In genomic region chr8:26501196-26501813, GRCm38 (mm10) we compare ENCODE assay signal across 24 mouse cellular contexts.
DNase-seq lines count a peak whose midpoint lies in the region; ATAC-seq and TF ChIP-seq lines count a peak whose summit lies in the region.
"Had no signal": no experiment of that assay in that cellular context is flagged by ENCODE, and none has a peak within 500 bp of the region (broad histone marks: within the 10 kb centered on the region; RNA-seq: fewer than 3 reads in every experiment).

No protein-coding gene starts in this region.

- no peak for ATAC-seq in forebrain, embryonic 13.5 days
- ATAC-seq in heart, embryonic 14.5 days (ENCODE audit: insufficient number of reproducible peaks, insufficient read depth, low FRiP score, low read depth), result no peak
- no peak for ATAC-seq in limb, embryonic 11.5 days (ENCODE audit: insufficient number of reproducible peaks, low FRiP score, low TSS enrichment, low read depth)
- ATAC-seq in stomach, postnatal 0 days (ENCODE audit: low FRiP score, low TSS enrichment), result no peak
- ATAC-seq: activated CD4-positive, CD25-positive, alpha-beta regulatory T cell, adult 4 months; forebrain, embryonic 14.5 days; forebrain, postnatal 0 days had no signal

- H3K27me3 ChIP-seq in forebrain, embryonic 10.5 days (ENCODE audit: poor library complexity, severe bottlenecking), result no peaks in the 10 kb centered on the region
- H3K27me3 ChIP-seq in forebrain, embryonic 13.5 days, result no peaks in the 10 kb centered on the region
- H3K27me3 ChIP-seq in heart, embryonic 14.5 days (ENCODE audit: control insufficient read depth, insufficient read depth, low read length), result no peaks in the 10 kb centered on the region
- no peaks in the 10 kb centered on the region for H3K27me3 ChIP-seq in limb, embryonic 11.5 days (ENCODE audit: control insufficient read depth, insufficient read depth, low read length)
- peaks cover 55% of the 10 kb centered on the region for H3K27me3 ChIP-seq in limb, embryonic 10.5 days (ENCODE audit: low read depth, poor library complexity, severe bottlenecking)
- H3K27me3 ChIP-seq in stomach, postnatal 0 days (ENCODE audit: control insufficient read depth, insufficient read depth, low read length), result no peaks in the 10 kb centered on the region
- H3K27me3 ChIP-seq: embryonic facial prominence, embryonic 13.5 days; hindbrain, embryonic 12.5 days; hindbrain, embryonic 15.5 days had no signal

- no peak overlapping the region for H3K4me3 ChIP-seq in forebrain, embryonic 10.5 days
- no peak overlapping the region for H3K4me3 ChIP-seq in forebrain, embryonic 13.5 days
- no peak overlapping the region for H3K4me3 ChIP-seq in heart, embryonic 14.5 days (ENCODE audit: control insufficient read depth in 1 of 2, insufficient read depth in 1 of 2, low read depth in 1 of 2, low read length in 2 of 2)
- no peak overlapping the region for H3K4me3 ChIP-seq in limb, embryonic 11.5 days (ENCODE audit: low read depth, low read length)
- H3K4me3 ChIP-seq in limb, embryonic 10.5 days, result no peak overlapping the region
- no peak overlapping the region for H3K4me3 ChIP-seq in stomach, postnatal 0 days (ENCODE audit: low read depth, low read length)
- H3K4me3 ChIP-seq: embryonic facial prominence, embryonic 10.5 days; embryonic facial prominence, embryonic 13.5 days; erythroblast, embryonic 14.5 days; gastrocnemius, adult 2 months; heart, adult 2 months; hindbrain, embryonic 12.5 days; hindbrain, embryonic 15.5 days had no signal

- H3K36me3 ChIP-seq in forebrain, embryonic 10.5 days (replicated peaks), result no peaks in the 10 kb centered on the region
- H3K36me3 ChIP-seq in forebrain, embryonic 13.5 days (ENCODE audit: poor library complexity, severe bottlenecking), result no peaks in the 10 kb centered on the region
- no peaks in the 10 kb centered on the region for H3K36me3 ChIP-seq in heart, embryonic 14.5 days (ENCODE audit: control insufficient read depth, insufficient read depth, low read length)
- H3K36me3 ChIP-seq in limb, embryonic 11.5 days (ENCODE audit: control insufficient read depth, insufficient read depth, low read length), result no peaks in the 10 kb centered on the region
- H3K36me3 ChIP-seq in limb, embryonic 10.5 days, result no peaks in the 10 kb centered on the region
- no peaks in the 10 kb centered on the region for H3K36me3 ChIP-seq in stomach, postnatal 0 days (ENCODE audit: control insufficient read depth, insufficient read depth, low read length)
- H3K36me3 ChIP-seq: embryonic facial prominence, embryonic 10.5 days; embryonic facial prominence, embryonic 13.5 days; hindbrain, embryonic 12.5 days; hindbrain, embryonic 15.5 days had no signal

- peak; percentile 10 for DNase-seq in forebrain, embryonic 10.5 days (ENCODE audit: extremely low spot score, low spot score)
- no peak for DNase-seq in heart, adult 11 months
- DNase-seq in limb, embryonic 11.5 days (ENCODE audit: low spot score), result peak; percentile 20
- DNase-seq in limb, embryonic 10.5 days (ENCODE audit: low spot score), result no peak
- DNase-seq in stomach, postnatal 0 days (ENCODE audit: low spot score), result peak; percentile 5
- DNase-seq: adrenal gland, adult 8-10 months; adrenal gland, postnatal 25 days; cerebellum, adult 11-12 months; cerebellum, adult 8-10 months; cerebellum, postnatal 36 days; forebrain, postnatal 0 days; gastrocnemius, adult 2 months; gastrocnemius, postnatal 14 days; heart, adult 2 months had no signal

- TF ChIP-seq EP300 in stomach, postnatal 0 days (optimal IDR thresholded peaks at IDR 0.05), result no peak

- no peak for TF ChIP-seq CTCF in stomach, postnatal 0 days (IDR thresholded peaks at IDR 0.05; ENCODE audit: low read depth)

- H3K4me2 ChIP-seq in forebrain, embryonic 13.5 days, result no peak overlapping the region
- H3K4me2 ChIP-seq in heart, embryonic 14.5 days (ENCODE audit: low read length), result no peak overlapping the region
- H3K4me2 ChIP-seq in limb, embryonic 11.5 days (ENCODE audit: low read depth, severe bottlenecking), result no peak overlapping the region
- no peak overlapping the region for H3K4me2 ChIP-seq in stomach, postnatal 0 days (replicated peaks; ENCODE audit: low read depth)
- H3K4me2 ChIP-seq: embryonic facial prominence, embryonic 13.5 days; heart, embryonic 11.5 days; hindbrain, embryonic 12.5 days; hindbrain, embryonic 15.5 days had no signal

- WGBS in forebrain, embryonic 10.5 days, result 89% methylated on average over 9 of the region's 9 CpGs
- WGBS in forebrain, embryonic 13.5 days, result 91% methylated on average over 9 of the region's 9 CpGs
- WGBS in heart, embryonic 14.5 days, result 69% methylated on average over 9 of the region's 9 CpGs
- WGBS in limb, embryonic 11.5 days, result 65% methylated on average over 9 of the region's 9 CpGs
- 64% methylated on average over 9 of the region's 9 CpGs for WGBS in limb, embryonic 10.5 days
- WGBS in stomach, postnatal 0 days, result 55% methylated on average over 9 of the region's 9 CpGs

- peaks cover 20% of the 10 kb centered on the region for H3K4me1 ChIP-seq in forebrain, embryonic 10.5 days
- H3K4me1 ChIP-seq in forebrain, embryonic 13.5 days, result no peaks in the 10 kb centered on the region
- peaks cover 12% of the 10 kb centered on the region in 2 experiments for H3K4me1 ChIP-seq in heart, embryonic 14.5 days (ENCODE audit: control insufficient read depth in 2 of 2, insufficient read depth in 2 of 2, low read length in 2 of 2)
- peaks cover 7% of the 10 kb centered on the region for H3K4me1 ChIP-seq in limb, embryonic 11.5 days (ENCODE audit: control insufficient read depth, insufficient read depth, low read length)
- peaks cover 37% of the 10 kb centered on the region for H3K4me1 ChIP-seq in limb, embryonic 10.5 days
- H3K4me1 ChIP-seq in stomach, postnatal 0 days (replicated peaks; ENCODE audit: control insufficient read depth, insufficient read depth), result no peaks in the 10 kb centered on the region

- no peak overlapping the region for H3K27ac ChIP-seq in forebrain, embryonic 10.5 days
- H3K27ac ChIP-seq in forebrain, embryonic 13.5 days, result no peak overlapping the region
- peak overlapping the region; percentile 59 to 75 for H3K27ac ChIP-seq in heart, embryonic 14.5 days (replicated peaks in 1 of 2; ENCODE audit: control insufficient read depth in 1 of 2, insufficient read depth in 1 of 2, low read depth in 2 of 2, low read length in 2 of 2)
- no peak overlapping the region for H3K27ac ChIP-seq in limb, embryonic 11.5 days (replicated peaks; ENCODE audit: low read depth, low read length)
- no peak overlapping the region for H3K27ac ChIP-seq in limb, embryonic 10.5 days
- no peak overlapping the region for H3K27ac ChIP-seq in stomach, postnatal 0 days (replicated peaks)
- H3K27ac ChIP-seq: embryonic facial prominence, embryonic 10.5 days; embryonic facial prominence, embryonic 13.5 days; gastrocnemius, adult 2 months; heart, adult 2 months; hindbrain, embryonic 12.5 days; hindbrain, embryonic 15.5 days had no signal

- H3K9ac ChIP-seq in forebrain, embryonic 13.5 days, result no peak overlapping the region
- H3K9ac ChIP-seq in heart, embryonic 14.5 days (ENCODE audit: low read length), result no peak overlapping the region
- no peak overlapping the region for H3K9ac ChIP-seq in limb, embryonic 11.5 days (ENCODE audit: low read length)
- no peak overlapping the region for H3K9ac ChIP-seq in stomach, postnatal 0 days (ENCODE audit: low read length)
- H3K9ac ChIP-seq: embryonic facial prominence, embryonic 13.5 days; forebrain, postnatal 0 days; hindbrain, embryonic 12.5 days; hindbrain, embryonic 15.5 days had no signal

- no peaks in the 10 kb centered on the region for H3K9me3 ChIP-seq in forebrain, embryonic 10.5 days
- no peaks in the 10 kb centered on the region for H3K9me3 ChIP-seq in forebrain, embryonic 13.5 days (replicated peaks)
- H3K9me3 ChIP-seq in heart, embryonic 14.5 days (ENCODE audit: control insufficient read depth, low read length), result no peaks in the 10 kb centered on the region
- no peaks in the 10 kb centered on the region for H3K9me3 ChIP-seq in limb, embryonic 11.5 days (ENCODE audit: control insufficient read depth, low read length)
- no peaks in the 10 kb centered on the region for H3K9me3 ChIP-seq in limb, embryonic 10.5 days (replicated peaks)
- H3K9me3 ChIP-seq in stomach, postnatal 0 days (ENCODE audit: control insufficient read depth, low read length), result no peaks in the 10 kb centered on the region
- H3K9me3 ChIP-seq: embryonic facial prominence, embryonic 10.5 days; embryonic facial prominence, embryonic 13.5 days; hindbrain, embryonic 12.5 days; hindbrain, embryonic 15.5 days had no signal

Comparison
In these comparisons a context has a peak if more than half of its experiments do, and no peak if none do; other contexts are left out.
1. DNase-seq: peak in forebrain, embryonic 10.5 days (single experiment), limb, embryonic 11.5 days (single experiment) and stomach, postnatal 0 days (single experiment); none in heart, adult 11 months (single experiment) and limb, embryonic 10.5 days (single experiment).
2. H3K27ac ChIP-seq: peak in heart, embryonic 14.5 days (2 of 2); none in forebrain, embryonic 10.5 days (single experiment), forebrain, embryonic 13.5 days (single experiment), limb, embryonic 11.5 days (single experiment), limb, embryonic 10.5 days (single experiment) and stomach, postnatal 0 days (single experiment).